Mouse (Mus musculus): ENCODE results near the gene Zfp157. TPM values are rescaled to one million over a fixed set of nuclear protein-coding genes. Genes with fewer than 3 reads are reported as not detected.
"Not testable (repeated sequence)": the region's sequence is repeated elsewhere in the genome, so short reads cannot be mapped to it uniquely, and the experiment has no call there.

The Zfp157 gene
- 4.1 and 4.3 TPM in 2 replicates for polyA plus RNA-seq (2015; fragmentation: Nextera tagmentation; extraction: Ambion mirVana)

DNA sequence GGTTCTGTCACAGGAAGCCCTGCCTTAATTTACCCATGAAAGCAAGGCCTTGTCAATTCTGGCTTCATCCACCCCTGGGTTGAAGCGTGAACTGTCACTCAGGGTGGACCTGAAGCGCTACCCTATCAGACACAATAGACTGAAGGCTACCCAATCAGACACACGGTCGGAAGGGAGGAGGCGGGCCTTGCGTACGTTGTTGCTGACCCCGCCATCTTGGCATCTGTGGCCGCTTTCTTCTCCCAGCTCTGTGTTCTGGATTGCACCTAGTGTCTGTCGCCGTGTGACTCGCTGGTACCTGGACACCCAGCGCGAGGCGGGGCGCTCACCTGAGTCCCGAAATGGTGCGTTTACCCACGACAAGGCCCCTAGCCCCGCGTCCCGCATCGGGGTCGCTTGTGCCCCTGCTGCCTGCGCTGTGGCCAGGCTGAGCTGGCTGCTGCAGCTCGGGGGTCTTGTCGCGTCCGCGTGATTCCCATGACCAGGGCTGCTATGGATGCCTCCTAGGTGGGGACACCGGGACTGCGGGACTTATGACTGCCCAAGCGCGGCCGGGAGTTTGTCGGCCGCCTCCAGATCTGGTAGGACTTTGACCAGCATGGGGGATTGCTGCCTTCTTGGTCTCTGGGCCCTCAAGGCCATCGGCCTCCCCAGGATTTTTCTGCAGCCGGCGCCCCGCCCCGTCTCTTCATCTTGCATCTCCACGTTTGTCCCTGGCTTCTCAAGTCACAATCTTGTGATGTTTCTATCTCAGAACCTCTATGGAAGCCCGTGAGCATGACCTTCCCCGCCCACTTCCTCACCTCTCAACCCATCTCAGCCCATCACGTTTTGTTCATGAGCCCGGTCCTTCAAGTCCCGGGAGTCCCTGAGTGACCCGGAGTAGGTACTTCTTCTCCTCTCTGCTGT, at the start of gene Zfp157:
Gene Zfp157, plus strand, starts transcription at position 183 of the 909 bp plus-strand sequence.
- Histone ChIP-seq H3K9me3 (ENCODE audit: low read length) (no peaks in the 10 kb centered on the region), H3K27ac (ENCODE audit: low read depth) (peak within 1 kb of the TSS; percentile 82), H3K4me2 (ENCODE audit: low read depth, low read length) (peak within 1 kb of the TSS; percentile 87), H3K36me3 (replicated peaks; ENCODE audit: insufficient read depth, low read length) (peaks cover 10% of the 10 kb centered on the region), H3K4me3 (ENCODE audit: low read depth, low read length) (peak within 1 kb of the TSS; percentile 77), H3K4me1 (ENCODE audit: insufficient read depth) (peaks cover 15% of the 10 kb centered on the region), H3K27me3 (ENCODE audit: insufficient read depth, low read length) (no peaks in the 10 kb centered on the region), H3K9ac (replicated peaks) (peak within 1 kb of the TSS; percentile 88)
- under 1% methylated on average over 49 of the region's 49 CpGs for WGBS (ENCODE audit: insufficient replicate concordance)
- ATAC-seq = peak; percentile 100
- peak; percentile 87 for DNase-seq
- no peak for TF ChIP-seq EP300 (IDR thresholded peaks at IDR 0.05; ENCODE audit: low read depth)
- no peak for TF ChIP-seq CTCF (IDR thresholded peaks at IDR 0.05; ENCODE audit: low read depth)

DNA sequence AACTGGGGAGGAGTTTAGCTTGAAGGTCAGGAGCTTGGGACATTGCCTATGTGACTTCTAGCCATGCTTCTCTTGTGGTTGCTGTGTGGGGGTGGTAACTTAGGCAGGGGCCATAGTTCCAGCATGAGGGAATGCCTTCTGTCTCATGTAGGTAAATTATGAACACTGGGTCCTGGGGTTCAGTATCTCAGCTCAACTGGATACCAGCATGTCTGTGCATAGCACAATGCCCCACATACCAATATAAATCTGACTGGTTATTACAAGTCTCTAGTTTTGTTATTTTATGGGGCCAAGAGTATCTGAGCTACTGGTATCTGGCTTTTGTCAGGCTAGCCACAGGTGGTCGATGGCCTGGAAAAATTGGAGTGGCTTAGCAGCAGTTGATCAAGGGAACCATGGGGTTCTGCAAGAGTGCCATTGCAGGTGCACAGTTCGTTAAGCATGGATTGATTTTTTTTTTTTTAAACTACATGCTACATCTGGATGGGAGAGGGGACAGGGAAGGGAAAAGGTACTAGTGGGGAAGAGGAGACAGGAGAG, 43.4 kb upstream of the Zfp157 start:
- ATAC-seq = no peak
- Histone ChIP-seq H3K27me3 (ENCODE audit: insufficient read depth, low read length) (no peaks in the 10 kb centered on the region), H3K27ac (ENCODE audit: low read depth) (no peak overlapping the region), H3K9ac (replicated peaks) (no peak overlapping the region), H3K4me3 (ENCODE audit: low read depth, low read length) (no peak overlapping the region), H3K36me3 (replicated peaks; ENCODE audit: insufficient read depth, low read length) (no peaks in the 10 kb centered on the region), H3K4me1 (ENCODE audit: insufficient read depth) (no peaks in the 10 kb centered on the region), H3K9me3 (ENCODE audit: low read length) (no peaks in the 10 kb centered on the region), H3K4me2 (ENCODE audit: low read depth, low read length) (no peak overlapping the region)
- TF ChIP-seq CTCF (IDR thresholded peaks at IDR 0.05; ENCODE audit: low read depth) (no peak), EP300 (IDR thresholded peaks at IDR 0.05; ENCODE audit: low read depth) (no peak)
- 49% methylated on average over 2 of the region's 2 CpGs for WGBS (ENCODE audit: insufficient replicate concordance)
- DNase-seq = no peak

DNA sequence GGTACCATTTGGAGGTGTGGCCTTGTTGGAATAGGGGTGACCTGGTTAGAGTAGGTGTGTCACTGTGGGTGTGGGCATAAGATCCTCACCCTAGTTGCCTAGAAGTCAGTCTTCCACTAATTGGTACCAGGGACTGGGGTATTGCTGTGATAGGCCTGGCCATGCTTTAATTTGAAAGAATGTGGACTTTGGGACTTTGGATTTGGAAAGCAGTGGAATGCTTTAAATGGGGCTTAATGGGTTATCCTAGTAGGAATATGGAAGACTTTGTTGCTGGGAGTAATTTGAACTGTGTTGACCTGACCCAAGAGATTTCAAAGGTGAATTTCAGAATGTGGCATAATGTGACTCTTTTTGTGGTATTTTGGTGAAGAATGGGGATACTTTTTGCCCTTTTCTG, 40.8 kb upstream of the Zfp157 start:
- H3K9ac ChIP-seq (replicated peaks); H3K36me3 ChIP-seq (replicated peaks; ENCODE audit: insufficient read depth, low read length); H3K27me3 ChIP-seq (ENCODE audit: insufficient read depth, low read length); H3K9me3 ChIP-seq (ENCODE audit: low read length); H3K4me2 ChIP-seq (ENCODE audit: low read depth, low read length); ATAC-seq; H3K27ac ChIP-seq (ENCODE audit: low read depth); H3K4me1 ChIP-seq (ENCODE audit: insufficient read depth); DNase-seq; H3K4me3 ChIP-seq (ENCODE audit: low read depth, low read length): not testable (repeated sequence)

DNA sequence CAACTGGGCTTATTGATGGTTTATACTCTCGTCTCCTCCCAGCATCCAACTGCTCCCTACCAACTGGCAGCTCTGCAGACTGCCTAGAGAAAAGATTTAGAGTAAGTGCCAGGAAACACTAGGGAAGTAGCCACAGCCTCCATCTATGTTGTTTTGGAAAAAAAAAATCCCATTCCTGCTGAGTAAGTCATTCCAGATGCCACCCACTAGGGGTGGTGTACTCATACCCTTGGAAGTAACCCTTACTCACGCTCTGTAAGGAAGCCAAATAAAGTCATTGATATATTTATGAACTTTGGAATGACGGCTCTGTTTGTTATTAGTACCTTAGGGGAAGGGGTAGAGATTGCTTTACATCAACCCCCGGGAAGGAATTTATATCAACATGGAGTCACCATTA, 17.1 kb downstream of the Zfp157 start:
- Histone ChIP-seq H3K4me3 (ENCODE audit: low read depth, low read length) (no peak overlapping the region), H3K4me1 (ENCODE audit: insufficient read depth) (no peaks in the 10 kb centered on the region), H3K9ac (replicated peaks) (no peak overlapping the region), H3K4me2 (ENCODE audit: low read depth, low read length) (no peak overlapping the region), H3K36me3 (replicated peaks; ENCODE audit: insufficient read depth, low read length) (peaks cover 48% of the 10 kb centered on the region), H3K27me3 (ENCODE audit: insufficient read depth, low read length) (no peaks in the 10 kb centered on the region), H3K9me3 (ENCODE audit: low read length) (peaks cover 29% of the 10 kb centered on the region), H3K27ac (ENCODE audit: low read depth) (no peak overlapping the region)
- WGBS (ENCODE audit: insufficient replicate concordance) = 76% methylated on average over 4 of the region's 4 CpGs
- DNase-seq (no peak), ATAC-seq (no peak)
- TF ChIP-seq EP300 (IDR thresholded peaks at IDR 0.05; ENCODE audit: low read depth) = no peak
- no peak for TF ChIP-seq CTCF (IDR thresholded peaks at IDR 0.05; ENCODE audit: low read depth)

DNA sequence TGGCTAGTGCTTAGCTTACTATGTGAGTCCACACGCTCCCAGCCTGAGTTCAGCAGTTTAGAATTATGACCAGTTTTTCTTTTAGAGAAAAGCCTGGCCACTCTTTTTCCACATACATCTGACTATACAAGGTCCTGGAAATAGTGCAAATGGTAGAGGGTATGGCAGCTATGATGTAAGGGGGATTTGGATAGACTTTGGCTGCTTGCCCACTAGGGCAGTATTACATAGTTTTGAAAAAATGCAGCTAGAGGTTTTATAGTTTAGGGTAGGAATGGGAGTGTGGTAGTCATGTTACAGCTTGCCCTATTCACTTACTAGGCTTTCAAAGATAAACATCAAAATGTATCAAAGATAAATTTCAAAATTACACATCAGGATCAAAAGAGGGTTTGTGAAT, 17.8 kb downstream of the Zfp157 start:
- ATAC-seq = no peak
- no peaks in the 10 kb centered on the region for H3K4me1 ChIP-seq (ENCODE audit: insufficient read depth)
- H3K9me3 ChIP-seq (ENCODE audit: low read length) = peaks cover 29% of the 10 kb centered on the region
- no peak for DNase-seq
- TF ChIP-seq CTCF (IDR thresholded peaks at IDR 0.05; ENCODE audit: low read depth) = no peak
- TF ChIP-seq EP300 (IDR thresholded peaks at IDR 0.05; ENCODE audit: low read depth) = no peak
- H3K27ac ChIP-seq (ENCODE audit: low read depth) = no peak overlapping the region
- no peak overlapping the region for H3K4me2 ChIP-seq (ENCODE audit: low read depth, low read length)
- no peak overlapping the region for H3K4me3 ChIP-seq (ENCODE audit: low read depth, low read length)
- H3K9ac ChIP-seq (replicated peaks) = no peak overlapping the region
- WGBS (ENCODE audit: insufficient replicate concordance) = 89% methylated on average over 1 of the region's 1 CpGs
- H3K27me3 ChIP-seq (ENCODE audit: insufficient read depth, low read length) = no peaks in the 10 kb centered on the region
- H3K36me3 ChIP-seq (replicated peaks; ENCODE audit: insufficient read depth, low read length) = peaks cover 43% of the 10 kb centered on the region

DNA sequence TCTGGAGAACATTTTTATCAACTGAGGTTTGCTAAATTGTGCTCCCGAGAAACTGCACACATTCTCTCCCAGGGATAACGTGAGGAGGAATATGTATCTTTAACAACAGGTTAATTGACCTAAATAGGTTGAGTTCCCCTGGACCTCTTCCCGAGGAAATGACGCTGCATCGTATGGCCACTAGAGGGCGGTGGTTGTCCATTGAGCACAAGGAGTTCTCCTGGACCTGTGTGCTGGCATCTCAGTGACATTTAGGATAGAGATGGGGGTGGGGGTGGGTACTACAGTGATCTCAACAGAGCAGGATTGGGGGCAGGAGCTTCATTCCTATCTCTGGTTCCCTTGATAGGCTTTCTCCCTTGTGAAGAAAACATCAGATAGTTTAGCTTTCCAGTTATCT, 32.3 kb downstream of the Zfp157 start:
- Histone ChIP-seq H3K27me3 (ENCODE audit: insufficient read depth, low read length) (no peaks in the 10 kb centered on the region), H3K4me3 (ENCODE audit: low read depth, low read length) (no peak overlapping the region), H3K36me3 (replicated peaks; ENCODE audit: insufficient read depth, low read length) (no peaks in the 10 kb centered on the region), H3K4me1 (ENCODE audit: insufficient read depth) (no peaks in the 10 kb centered on the region), H3K9ac (replicated peaks) (no peak overlapping the region), H3K27ac (ENCODE audit: low read depth) (no peak overlapping the region), H3K4me2 (ENCODE audit: low read depth, low read length) (no peak overlapping the region), H3K9me3 (ENCODE audit: low read length) (no peaks in the 10 kb centered on the region)
- DNase-seq (peak; percentile 79), ATAC-seq (no peak)
- 13% methylated on average over 6 of the region's 6 CpGs for WGBS (ENCODE audit: insufficient replicate concordance)
- TF ChIP-seq EP300 (IDR thresholded peaks at IDR 0.05; ENCODE audit: low read depth) (no peak), CTCF (IDR thresholded peaks at IDR 0.05; ENCODE audit: low read depth) (peak; percentile 88)

DNA sequence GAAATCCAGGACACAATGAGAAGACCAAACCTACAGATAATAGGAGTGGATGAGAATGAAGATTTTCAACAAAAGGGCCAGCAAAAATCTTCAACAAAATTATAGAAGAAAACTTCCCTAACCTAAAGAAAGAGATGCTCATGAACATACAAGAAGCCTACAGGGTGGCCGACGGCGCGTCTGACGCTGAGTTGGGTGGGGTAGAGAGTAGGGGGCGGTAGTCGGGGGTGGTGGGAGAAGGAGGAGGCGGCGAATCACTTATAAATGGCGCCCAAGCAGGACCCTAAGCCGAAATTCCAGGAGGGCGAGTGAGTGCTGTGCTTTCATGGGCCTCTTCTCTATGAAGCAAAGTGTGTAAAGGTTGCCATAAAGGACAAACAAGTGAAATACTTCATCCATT, 63.3 kb downstream of the Zfp157 start:
- not testable (repeated sequence) for H3K4me1 ChIP-seq (ENCODE audit: insufficient read depth); ATAC-seq; DNase-seq; H3K27me3 ChIP-seq (ENCODE audit: insufficient read depth, low read length); H3K9me3 ChIP-seq (ENCODE audit: low read length); H3K36me3 ChIP-seq (replicated peaks; ENCODE audit: insufficient read depth, low read length); H3K9ac ChIP-seq (replicated peaks); H3K4me3 ChIP-seq (ENCODE audit: low read depth, low read length); H3K4me2 ChIP-seq (ENCODE audit: low read depth, low read length); H3K27ac ChIP-seq (ENCODE audit: low read depth)
- WGBS (ENCODE audit: insufficient replicate concordance) = 79% methylated on average over 9 of the region's 12 CpGs
